Mouse (Mus musculus): ENCODE measurements around the gene Rdh5.

Rdh5 gene

DNA sequence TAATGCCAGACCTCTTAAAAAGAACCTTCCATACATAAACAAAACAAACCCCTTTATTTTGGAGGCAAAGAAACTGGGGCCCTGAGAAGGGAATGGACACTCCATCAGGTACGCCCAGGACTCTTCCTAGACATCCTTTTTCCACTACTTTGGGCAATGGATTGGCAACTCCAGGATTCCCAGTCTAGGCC is at the start of gene Rdh5:
TSS of gene Rdh5 (minus strand) at position 67 of the 191 bp plus-strand sequence.
- DNase-seq (ENCODE audit: low read depth, low spot score) = no peak

DNA sequence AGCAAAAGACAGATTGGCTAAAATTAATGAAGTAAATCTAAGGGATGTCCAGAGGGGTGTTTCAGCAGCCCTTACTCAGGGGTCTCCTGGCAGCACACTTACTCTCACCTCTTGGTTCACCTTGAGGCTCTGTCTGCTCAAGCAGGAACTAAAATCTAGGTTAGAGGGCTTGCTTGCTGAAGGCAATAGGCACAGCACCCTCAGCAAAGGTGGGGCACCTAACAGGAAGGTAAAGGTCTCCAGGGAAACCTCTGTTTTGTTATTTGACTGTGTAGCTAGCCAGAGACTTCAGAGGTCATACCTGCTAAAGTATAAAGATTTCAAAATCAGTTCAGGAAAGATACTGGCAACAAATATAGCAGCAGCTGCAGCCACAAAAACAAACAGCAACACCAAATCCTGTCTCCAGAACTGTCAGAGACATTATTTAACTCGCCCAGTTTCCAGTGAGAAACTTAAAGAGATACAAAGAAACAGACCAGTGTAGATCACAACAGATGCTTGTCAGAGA is 48.1 kb upstream of the Rdh5 start:
- no peak for DNase-seq (ENCODE audit: low read depth, low spot score)

DNA sequence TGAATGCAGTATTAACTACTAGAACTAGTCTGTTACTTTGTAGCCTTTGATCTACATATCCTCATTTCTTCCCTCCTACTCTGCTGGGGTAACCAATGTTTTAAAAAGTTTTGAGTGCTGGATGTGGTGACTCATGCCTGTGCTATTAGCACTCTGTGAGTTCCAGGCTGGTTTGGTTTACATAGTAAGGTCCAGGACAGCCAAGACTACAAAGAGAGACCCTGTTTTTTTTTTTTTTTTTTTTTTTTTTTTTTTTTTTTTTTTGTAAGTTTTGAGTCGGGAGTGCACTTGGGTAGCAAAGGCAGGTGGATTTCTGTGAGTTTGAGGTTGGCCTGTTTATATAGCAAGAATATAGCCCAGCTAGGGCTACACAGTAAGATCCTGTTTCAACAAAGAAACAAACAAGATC is 45.7 kb upstream of the Rdh5 start:
- no peak for DNase-seq (ENCODE audit: low read depth, low spot score)

DNA sequence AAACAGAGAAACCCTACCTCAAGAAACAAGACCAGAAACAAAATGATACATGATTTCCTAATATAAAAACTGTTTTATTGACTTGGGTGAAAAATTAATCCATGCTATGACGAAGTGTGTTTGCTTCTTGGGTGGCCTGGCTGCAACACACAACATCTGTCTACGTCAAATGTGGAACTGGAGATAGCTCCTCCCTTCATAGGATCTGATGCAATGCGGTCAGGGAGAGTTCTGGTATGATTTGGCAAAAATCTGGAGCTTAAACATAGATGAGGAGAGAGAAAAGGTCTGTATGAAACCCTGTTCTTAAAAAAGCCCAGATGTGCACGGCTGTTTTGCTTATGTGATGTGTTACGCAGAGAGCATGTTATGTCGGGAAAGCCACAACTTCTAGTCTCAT is 43.2 kb upstream of the Rdh5 start:
- DNase-seq (ENCODE audit: low read depth, low spot score) = no peak

DNA sequence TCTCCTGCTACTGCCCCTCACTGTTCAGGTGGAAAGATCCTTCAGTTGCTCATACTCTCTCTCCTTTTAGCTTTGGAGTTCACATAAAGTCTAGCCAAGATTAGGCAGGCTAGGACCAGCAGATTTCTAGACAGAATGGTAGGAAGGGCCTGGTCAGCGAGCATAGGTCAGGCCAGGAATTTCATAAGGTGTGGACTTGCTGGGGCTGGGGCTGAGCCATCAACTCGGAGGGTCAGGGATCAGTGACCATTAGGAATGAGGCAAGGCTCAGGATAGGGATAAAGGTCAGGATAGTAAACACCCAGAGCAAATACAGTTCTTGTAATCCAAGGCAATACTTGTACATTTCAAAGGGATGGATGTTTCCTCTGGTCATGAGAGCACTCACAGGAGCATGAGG is 42.3 kb upstream of the Rdh5 start:
- no peak for DNase-seq (ENCODE audit: low read depth, low spot score)

DNA sequence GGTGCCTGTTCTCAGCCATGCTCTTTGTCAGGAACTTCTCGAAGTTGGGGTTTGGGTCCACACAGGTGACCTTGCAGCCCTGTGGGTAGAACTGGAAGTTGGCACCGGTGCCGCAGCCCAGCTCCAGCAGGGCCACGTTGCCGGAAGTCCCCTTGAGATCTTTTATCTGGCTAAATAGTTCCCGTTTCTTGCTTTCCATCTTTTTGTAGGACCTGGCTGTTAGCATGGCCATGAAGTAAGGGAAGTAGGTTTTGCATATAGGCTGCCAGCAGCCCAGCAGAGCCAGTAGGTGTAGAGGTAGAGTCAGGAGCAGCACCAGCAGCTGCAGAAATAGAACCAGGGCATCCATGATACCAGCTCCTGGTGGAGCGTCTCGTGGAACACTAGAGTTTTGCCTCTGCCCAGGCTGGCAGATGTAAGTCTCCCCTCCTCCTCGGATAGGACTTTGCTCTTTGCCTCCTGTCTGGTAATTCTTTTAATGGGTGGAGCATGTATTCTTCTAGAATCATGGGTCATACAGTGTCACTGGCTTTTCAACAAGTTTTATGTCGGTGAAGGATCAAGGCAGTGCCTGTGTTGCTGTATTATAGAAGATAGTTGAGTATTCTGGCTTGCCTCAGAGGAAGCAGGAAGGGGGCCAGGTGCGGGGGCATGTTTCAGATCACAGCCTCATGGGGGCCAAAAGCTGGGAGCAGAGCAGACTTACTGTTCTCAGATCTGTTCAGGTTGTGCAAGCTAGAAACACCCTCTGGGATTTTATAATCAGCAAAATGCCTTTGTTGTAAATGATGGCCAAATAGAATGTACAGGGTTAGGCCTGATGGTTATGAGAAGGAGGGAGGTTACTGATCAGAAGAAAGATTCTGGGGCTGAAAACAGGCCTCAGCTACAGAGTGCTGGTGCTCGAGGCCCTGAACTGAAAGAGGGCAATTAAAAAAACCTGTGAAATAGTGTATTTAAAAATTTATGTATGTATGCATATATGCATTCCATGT is 38.2 kb upstream of the Rdh5 start, which contains the start of gene Mettl7b:
TSS of gene Mettl7b (minus strand) at position 399 of the 995 bp plus-strand sequence.
- no peak for DNase-seq (ENCODE audit: low read depth, low spot score)

DNA sequence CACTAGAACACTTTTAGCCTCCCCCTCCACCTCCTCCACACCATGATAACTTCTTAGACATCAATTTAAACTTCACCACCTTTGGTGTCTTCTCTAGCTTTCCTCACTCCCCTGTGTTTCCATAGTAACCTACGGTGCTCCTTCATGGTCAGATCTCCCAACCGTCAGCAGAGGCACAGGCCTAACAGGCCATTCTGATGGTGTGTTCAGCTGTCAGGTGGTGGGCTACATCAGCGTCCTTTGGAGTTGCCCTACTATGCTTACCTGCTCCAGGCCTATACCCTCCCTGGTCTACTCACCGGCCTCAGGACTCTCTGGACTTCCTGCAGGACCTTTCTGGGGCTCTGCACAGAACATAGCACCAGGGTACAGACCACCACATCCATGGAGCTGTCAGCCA is 37.5 kb upstream of the Rdh5 start:
- no peak for DNase-seq (ENCODE audit: low read depth, low spot score)

DNA sequence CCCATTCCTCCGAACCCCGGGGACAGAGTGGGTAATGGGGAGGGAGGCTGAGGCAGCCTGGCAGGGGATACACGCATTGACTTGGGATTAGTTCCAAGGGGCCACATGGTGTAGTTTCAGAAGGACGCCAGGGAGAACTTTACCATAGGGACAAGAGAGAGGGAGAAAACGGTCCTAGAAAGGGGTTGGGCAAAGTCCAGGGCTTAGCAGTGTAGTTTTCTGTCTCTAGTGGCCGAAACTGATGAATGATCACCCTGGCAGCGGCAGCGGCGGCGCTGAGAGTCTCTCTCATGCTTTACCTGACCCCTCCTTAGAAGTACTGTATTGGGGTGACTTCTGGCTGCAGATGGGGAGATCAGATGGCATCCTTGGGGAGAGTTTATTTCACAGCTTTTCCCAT is 35.7 kb upstream of the Rdh5 start:
- DNase-seq (ENCODE audit: low read depth, low spot score) = no peak

DNA sequence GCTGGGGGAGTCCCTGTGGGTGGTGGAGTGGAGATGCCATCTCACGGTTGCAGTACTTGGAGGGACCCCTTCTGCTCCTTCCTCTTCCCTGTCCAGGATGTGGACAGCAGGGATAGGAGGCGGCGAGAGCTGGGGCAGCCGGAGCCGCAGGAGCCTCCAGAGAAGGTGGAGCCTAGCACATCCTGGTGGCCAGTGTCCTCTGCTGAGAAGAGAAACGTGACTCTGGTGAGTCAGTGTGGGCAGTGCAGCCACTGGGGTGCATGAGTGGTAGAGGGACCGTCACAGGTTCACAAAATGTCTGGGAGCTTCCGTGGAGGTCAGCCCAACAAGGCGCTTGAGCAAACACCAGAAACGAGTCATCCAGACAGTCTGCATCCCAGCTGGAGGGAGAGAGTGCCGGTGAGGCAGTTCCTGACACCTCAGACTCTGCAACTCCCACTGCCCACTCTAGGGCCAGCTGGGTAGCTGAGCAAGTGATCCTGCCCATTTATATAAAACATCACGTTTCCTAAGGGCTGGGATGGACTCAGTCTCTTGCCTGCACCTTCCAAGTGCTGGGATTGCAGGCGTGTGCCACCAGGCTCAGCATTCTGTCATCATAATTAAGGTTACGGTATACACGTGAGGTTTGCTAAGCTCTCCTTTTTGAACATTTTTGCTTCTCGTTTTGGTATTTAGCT is 27.7 kb upstream of the Rdh5 start:
- DNase-seq (ENCODE audit: low read depth, low spot score) = no peak

DNA sequence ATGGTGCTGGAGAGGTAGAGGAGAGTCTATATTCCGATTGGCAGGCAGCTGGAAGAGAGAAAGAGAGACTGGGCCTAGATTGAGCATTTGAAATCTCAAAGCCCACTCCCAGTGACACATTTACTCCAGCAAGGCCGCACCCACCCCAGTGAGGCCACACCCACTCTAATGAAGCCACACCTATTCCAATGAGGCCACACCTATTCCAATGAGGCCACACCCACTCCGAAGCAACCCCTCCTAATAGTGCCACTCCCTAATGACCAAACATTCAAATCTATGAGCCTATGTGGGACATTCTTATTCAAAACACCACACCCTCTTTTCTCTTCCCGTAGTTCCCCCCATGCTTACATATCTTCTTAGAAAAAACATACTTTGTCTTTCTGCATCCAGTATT is 24.8 kb upstream of the Rdh5 start:
- no peak for DNase-seq (ENCODE audit: low read depth, low spot score)

DNA sequence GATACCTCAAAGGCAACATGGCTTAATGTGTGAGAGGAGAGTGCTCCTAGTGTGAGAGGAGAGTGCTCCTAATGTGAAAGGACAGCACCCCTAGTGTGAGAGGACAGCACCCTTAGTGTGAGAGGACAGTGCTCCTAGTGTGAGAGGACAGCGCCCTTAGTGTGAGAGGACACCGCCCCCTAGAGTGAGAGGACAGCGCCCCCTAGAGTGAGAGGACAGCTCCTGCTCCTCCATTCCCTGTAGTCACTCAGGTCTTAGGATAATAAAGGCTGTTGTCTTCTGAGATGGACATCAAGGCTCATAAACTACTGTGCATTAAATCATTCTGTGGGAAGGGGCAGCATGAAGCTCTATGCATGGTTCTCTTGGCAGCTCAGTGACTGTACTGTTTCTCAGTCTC is 23.0 kb upstream of the Rdh5 start:
- DNase-seq (ENCODE audit: low read depth, low spot score) = no peak

DNA sequence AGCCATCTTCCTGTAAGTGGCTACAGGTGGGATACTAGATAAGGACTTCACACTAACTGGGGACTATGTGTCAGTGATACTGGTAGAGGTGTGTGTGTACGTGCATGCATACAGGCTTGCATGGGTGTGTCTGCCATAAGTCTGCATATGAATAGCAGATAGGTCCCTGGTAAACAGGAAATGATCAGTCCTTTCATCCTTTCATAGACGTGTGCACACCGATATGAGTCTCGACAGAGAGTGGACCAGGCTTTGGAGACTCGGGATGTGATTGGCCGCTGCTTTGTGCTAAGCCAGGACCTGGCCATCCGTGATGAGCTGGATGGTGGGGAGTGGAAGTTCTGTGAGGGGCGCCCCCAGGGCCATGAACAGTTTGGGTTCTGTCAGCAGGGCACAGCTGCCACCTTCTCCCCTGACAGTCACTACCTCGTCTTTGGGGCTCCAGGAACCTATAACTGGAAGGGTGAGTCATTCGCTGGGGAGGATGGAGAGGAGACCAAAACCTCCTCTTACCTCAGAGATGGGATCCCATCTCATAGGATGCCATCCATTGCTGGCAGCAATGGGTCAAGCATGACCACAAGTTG is 17.9 kb upstream of the Rdh5 start:
- DNase-seq (ENCODE audit: low read depth, low spot score) = no peak

DNA sequence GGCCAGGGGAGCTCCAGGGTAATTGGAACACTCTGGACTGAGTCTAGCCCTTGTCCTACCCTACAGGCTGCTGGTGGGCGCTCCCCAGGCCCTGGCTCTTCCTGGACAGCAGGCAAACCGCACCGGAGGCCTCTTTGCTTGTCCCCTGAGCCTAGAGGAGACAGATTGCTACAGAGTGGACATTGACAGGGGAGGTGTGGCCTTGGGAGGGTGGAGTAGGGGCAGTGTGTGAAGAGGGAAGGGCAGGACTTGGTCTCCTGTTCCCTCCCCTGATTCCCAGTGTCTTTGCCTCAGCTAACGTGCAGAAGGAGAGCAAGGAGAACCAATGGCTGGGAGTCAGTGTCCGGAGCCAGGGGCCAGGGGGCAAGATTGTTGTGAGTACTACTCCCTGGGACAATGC is 16.3 kb upstream of the Rdh5 start:
- DNase-seq (ENCODE audit: low read depth, low spot score) = no peak

DNA sequence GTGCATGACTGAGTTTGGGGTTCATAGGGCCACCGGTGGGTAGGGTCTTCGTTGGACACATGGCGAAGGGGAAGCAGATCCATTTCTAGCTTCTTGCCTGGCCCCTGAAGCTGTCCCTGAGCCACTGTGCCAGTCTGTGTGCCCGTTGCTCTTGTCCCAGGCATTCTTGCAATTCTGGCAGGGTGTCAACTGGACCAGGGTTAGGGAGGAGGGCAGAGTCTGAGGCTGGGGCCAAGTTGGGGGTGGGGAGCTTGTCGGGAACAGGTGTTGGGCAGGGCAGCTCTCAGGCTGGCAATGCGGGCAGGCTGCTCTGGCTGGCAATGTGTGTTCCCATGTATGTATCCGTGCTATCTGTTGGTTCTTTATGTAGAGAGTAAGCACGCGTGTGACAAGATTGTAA is 15.8 kb upstream of the Rdh5 start:
- no peak for DNase-seq (ENCODE audit: low read depth, low spot score)

DNA sequence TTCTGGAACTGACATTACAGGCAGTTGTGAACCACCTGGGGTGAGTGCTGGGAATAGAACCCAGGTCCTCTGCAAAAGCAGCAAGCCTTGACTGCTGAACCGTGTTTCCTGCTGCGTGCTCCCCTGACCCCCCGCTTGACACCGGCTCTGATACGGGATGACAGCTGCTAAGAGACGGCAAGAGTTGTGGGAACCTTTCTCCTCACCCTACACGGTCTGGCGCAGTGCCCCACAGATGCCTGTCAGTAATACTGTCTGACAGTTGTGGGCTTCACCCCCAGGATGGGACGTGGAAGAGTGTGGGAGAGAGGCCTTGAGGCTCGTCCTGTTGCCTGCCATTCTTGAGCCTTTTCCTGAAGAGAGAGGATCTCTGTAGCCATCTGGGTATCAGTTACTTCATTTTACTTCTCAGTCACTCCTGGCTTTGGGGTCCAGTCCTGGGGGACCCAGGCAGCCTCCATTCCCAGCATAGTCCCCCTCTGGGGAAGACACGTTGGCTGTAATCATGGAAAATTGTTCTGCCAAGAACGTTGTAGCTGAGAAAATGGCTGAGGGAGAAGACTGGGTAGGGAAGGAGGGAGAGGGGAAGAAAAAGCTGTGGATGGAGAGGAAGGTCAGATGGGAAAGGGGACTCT is 15.2 kb upstream of the Rdh5 start:
- no peak for DNase-seq (ENCODE audit: low read depth, low spot score)

DNA sequence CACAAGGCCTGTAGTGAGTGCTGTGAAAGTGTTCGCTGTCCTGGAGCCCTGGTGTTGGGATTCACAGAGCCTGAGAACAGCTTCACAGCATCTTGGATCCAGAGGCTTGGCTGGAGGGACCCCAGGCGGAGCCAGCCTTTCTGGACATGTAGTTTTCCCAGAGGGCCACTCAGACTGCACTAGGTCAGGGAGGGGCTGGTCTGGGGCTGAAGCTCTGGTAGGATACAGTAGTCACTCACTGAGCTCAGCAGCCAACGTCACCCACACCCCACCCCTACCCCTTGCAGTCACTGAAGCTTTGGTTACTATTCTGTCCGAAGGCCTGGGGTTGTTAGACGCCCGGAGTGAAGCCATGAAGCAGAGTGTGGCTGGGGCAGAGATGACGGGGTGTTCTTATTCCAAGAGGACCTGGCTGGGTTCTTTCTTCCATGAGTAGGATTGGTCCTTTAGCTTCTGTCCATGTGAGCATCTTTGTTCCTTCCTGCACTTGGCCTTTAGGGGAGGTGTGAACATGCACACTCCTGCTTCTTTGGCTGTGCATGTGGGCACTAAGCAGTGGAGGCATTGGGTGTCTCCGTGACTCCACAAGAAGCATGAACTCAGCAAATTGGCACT is 13.2 kb upstream of the Rdh5 start:
- no peak for DNase-seq (ENCODE audit: low read depth, low spot score)

DNA sequence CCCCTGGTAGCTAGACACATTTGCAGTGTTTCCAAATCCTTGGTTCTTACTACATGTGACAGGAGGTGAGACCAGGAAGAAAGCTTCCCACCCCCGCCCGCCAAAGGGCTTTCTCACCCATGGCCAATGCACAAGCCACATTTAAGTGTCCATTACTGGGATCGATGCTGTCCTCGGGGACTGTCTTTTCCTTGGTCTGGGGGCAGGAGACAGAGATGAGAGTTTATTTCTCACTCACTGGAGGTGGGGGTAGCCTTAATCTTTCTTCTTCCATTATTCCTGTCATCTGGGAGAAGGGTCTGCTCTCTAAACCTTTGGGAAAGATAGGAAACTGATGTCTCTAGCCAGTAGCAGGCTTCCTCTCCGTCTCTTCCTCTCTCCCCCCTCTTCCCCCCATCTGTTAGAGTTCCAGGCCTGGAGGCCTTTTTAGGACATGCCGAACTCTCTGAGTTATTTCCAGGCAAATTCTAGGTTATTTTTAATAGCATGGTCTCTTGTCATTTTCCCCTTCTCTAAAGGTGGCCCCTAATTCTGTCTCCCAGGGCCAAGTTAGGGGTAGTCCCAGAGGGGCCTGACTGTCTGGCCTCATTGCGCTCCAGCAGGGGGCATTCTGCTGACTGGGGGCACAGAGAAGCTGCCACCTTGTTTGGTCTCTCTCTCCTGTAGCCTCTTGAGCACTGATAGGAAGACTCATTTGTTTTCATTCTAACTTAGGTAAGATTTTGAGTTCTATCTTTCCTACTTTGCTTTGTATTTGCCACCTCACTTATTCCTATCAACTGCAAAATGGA is 12.5 kb upstream of the Rdh5 start:
- no peak for DNase-seq (ENCODE audit: low read depth, low spot score)

DNA sequence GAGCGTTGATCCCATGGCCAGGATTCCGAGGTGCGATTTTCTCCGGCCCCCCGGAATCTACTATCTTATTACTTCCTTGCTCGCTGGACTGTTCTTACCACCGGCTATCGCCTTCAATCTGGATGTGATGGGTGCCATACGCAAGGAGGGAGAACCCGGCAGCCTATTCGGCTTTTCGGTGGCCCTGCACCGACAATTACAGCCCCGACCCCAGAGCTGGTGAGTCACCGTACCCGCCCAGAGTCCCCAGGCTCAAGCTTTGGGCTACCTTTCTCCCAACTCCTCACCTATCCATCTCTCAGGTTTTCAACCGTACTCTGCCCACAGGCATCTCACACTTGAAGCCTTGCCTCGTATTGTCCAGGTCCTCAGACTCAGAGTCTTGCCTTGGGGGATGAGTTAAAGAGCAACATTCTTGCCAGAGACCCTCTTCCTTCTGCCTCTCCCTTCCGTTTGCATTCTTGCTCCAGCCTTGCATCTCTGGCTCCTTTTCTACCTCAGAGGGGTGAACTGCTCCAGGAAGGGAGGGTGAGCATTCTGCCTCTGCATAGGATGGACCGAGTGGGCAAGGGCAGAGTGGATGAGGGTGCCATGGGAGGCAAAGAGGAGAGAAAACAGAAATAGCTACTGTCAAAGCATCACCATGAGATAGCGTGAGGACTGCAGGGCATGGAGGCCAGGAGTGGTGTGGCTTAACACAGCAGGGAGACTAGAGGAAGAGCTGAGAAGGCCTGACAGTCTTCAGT is 11.5 kb upstream of the Rdh5 start:
- no peak for DNase-seq (ENCODE audit: low read depth, low spot score)

DNA sequence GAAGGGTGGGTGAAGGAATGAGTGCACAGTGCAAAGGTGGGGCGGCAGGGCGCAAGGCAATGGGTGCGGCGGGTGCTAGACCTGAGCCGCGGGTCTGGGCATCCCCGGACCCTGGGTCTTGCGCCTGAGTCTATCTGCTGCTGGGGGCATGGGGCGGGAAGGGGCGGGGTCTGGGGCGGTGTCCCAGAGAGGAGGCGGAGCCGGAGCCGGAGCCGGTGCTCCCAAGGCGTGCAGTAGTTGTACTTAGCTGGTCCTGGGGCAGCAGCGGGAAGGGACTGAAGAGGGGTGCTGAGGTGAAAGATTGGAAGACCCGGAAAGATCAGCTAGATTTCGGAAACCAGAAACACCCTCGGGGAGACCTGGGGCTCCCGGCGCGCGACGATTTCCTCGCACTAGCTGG is 10.9 kb upstream of the Rdh5 start, which contains the start of gene Itga7:
TSS of gene Itga7 (plus strand) at position 245 of the 400 bp plus-strand sequence.
- DNase-seq (ENCODE audit: low read depth, low spot score) = no peak

DNA sequence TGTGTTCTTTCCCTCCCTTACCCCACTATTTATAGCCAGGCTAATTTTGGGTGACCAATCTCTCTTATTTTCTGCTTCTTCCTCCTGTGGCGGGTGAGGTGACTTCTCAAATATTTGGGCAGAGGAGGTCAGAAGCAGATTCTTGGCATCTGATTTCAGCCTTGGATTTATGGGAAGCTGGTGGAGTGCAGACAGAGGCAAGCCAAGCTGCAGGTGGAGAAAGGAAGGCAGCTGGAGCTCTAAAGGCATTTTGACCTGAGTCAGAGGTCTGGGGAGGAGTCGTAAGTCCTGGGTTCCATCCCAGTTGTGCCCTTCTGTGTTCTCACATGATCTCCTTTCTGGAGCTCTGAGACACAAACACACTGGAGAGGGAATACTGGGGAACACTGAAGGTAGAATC is 8.8 kb upstream of the Rdh5 start:
- no peak for DNase-seq (ENCODE audit: low read depth, low spot score)

All from telencephalon, adult 2 months (tissue).